Mouse (Mus musculus) midbrain, embryonic 13.5 days (tissue): ENCODE results near the gene Frmpd3. TPM values are rescaled to one million over a fixed set of nuclear protein-coding genes. Genes with fewer than 3 reads are reported as not detected.

Source experiments
- ATAC-seq: fragments of 200-750 bp; cut with Nextera tagmentation; 2 replicates; pipeline ENCODE4 v1.8.0; 2017; ENCODE audit warnings: mild to moderate bottlenecking, moderate TSS enrichment, moderate library complexity
- H3K27ac ChIP-seq: fragments of 300-500 bp; sonication (generic); 2 replicates; pipeline ENCODE4 v1.5.1; 2015; ENCODE audit warnings: inconsistent platforms, mild to moderate bottlenecking, moderate library complexity
- H3K27me3 ChIP-seq: fragments of 300-500 bp; sonication (generic); 2 replicates; pipeline ENCODE4 v1.6.1; 2015; ENCODE audit warnings: mild to moderate bottlenecking, inconsistent platforms
- H3K36me3 ChIP-seq: fragments of 300-500 bp; sonication (generic); 2 replicates; pipeline ENCODE4 v1.6.1; 2015; ENCODE audit warnings: mild to moderate bottlenecking, inconsistent platforms
- H3K4me1 ChIP-seq: fragments of 300-500 bp; sonication (generic); replicated peaks from 2 replicates; pipeline ENCODE4 v1.6.1; 2015; ENCODE audit warnings: inconsistent platforms
- H3K4me2 ChIP-seq: fragments of 300-500 bp; sonication (generic); replicated peaks from 2 replicates; pipeline ENCODE4 v1.6.1; 2015; ENCODE audit warnings: moderate library complexity, mild to moderate bottlenecking, inconsistent platforms
- H3K4me3 ChIP-seq: fragments of 300-500 bp; sonication (generic); replicated peaks from 2 replicates; pipeline ENCODE4 v1.5.1; 2015; ENCODE audit warnings: mild to moderate bottlenecking, inconsistent platforms
- H3K9ac ChIP-seq: fragments of 300-500 bp; sonication (generic); replicated peaks from 2 replicates; pipeline ENCODE4 v1.6.1; 2015; ENCODE audit warnings: mild to moderate bottlenecking, inconsistent platforms
- H3K9me3 ChIP-seq: fragments of 300-500 bp; sonication (generic); 2 replicates; pipeline ENCODE4 v1.6.1; 2016; ENCODE audit warnings: mild to moderate bottlenecking, inconsistent platforms
- WGBS: fragments of 180-500 bp; shearing (Covaris S2); methylation state at CpG from one replicate; pipeline ENCODE4 v1.1.7; 2015; 5-methylcytosine and 5-hydroxymethylcytosine counted together
- microRNA counts: library from miRNA; unstranded; fragments of <30 nt; microRNA quantifications from one replicate; lab custom pipeline; 2016
- microRNA-seq: library from miRNA; unstranded; fragments of <30 nt; microRNA quantifications from one replicate; pipeline ENCODE4, GENCODE M21; 2016
- polyA plus RNA-seq: library from polyadenylated mRNA; unstranded; fragments of >200 nt; fragmentation: Nextera tagmentation; extraction: Ambion mirVana; gene quantifications from 2 replicates; pipeline ENCODE4 v1.2.1, GENCODE M21; 2015

The Frmpd3 gene
- polyA plus RNA-seq, 1 experiment from 2014 or later = 2.8 TPM

- H3K9ac ChIP-seq = peak overlapping the region; percentile 65
- ATAC-seq = peak; percentile 78
- 31% methylated on average over 39 of the region's 39 CpGs for WGBS
- no peaks in the 10 kb centered on the region for H3K9me3 ChIP-seq
- no peaks in the 10 kb centered on the region for H3K36me3 ChIP-seq
- 0 out of 2 replicates have a peak, but pooled peaks cover 9% of the 10 kb centered on the region for H3K4me1 ChIP-seq
- peak overlapping the region; percentile 57 for H3K4me2 ChIP-seq
- peak overlapping the region; percentile 25; the same call in 1 of the 2 replicates for H3K27ac ChIP-seq
- peak overlapping the region; percentile 55 for H3K4me3 ChIP-seq
- peaks cover 17% of the 10 kb centered on the region; the same call in 1 of the 2 replicates for H3K27me3 ChIP-seq
Measured at GRCm38 (mm10) chrX:140456751-140457491, 114.9 kb downstream of the Frmpd3 start.

GRCm38 (mm10) chrX:140457502-140457901 is 115.4 kb downstream of the Frmpd3 start:
- no peaks in the 10 kb centered on the region for H3K9me3 ChIP-seq
- WGBS = 22% methylated on average over 12 of the region's 12 CpGs
- H3K4me3 ChIP-seq = peak overlapping the region; percentile 55
- no peak; the same call in 1 of the 2 replicates for ATAC-seq
- 0 out of 2 replicates have a peak, but pooled peaks cover 9% of the 10 kb centered on the region for H3K4me1 ChIP-seq
- no peak overlapping the region for H3K27ac ChIP-seq
- H3K4me2 ChIP-seq = peak overlapping the region; percentile 57
- no peaks in the 10 kb centered on the region for H3K36me3 ChIP-seq
- H3K9ac ChIP-seq = peak overlapping the region; percentile 65
- peaks cover 17% of the 10 kb centered on the region; the same call in 1 of the 2 replicates for H3K27me3 ChIP-seq

- H3K9ac ChIP-seq = no peak overlapping the region
- WGBS = 90% methylated on average over 6 of the region's 6 CpGs
- ATAC-seq = no peak
- H3K4me1 ChIP-seq = no peaks in the 10 kb centered on the region
- H3K36me3 ChIP-seq = 0 out of 2 replicates have a peak, but pooled peaks cover 5% of the 10 kb centered on the region
- H3K27ac ChIP-seq = no peak overlapping the region
- peaks cover 7% of the 10 kb centered on the region; the same call in 1 of the 2 replicates for H3K27me3 ChIP-seq
- no peak overlapping the region for H3K4me2 ChIP-seq
- H3K9me3 ChIP-seq = no peaks in the 10 kb centered on the region
- no peak overlapping the region for H3K4me3 ChIP-seq
Measured at GRCm38 (mm10) chrX:140478231-140478630, 136.2 kb downstream of the Frmpd3 start.

GRCm38 (mm10) chrX:140479171-140479570 is 137.1 kb downstream of the Frmpd3 start:
- H3K27me3 ChIP-seq = peaks cover 11% of the 10 kb centered on the region; the same call in 1 of the 2 replicates
- no peak for ATAC-seq
- H3K4me1 ChIP-seq = no peaks in the 10 kb centered on the region
- no peak overlapping the region for H3K9ac ChIP-seq
- H3K4me2 ChIP-seq = no peak overlapping the region
- 0 out of 2 replicates have a peak, but pooled peaks cover 5% of the 10 kb centered on the region for H3K36me3 ChIP-seq
- H3K27ac ChIP-seq = no peak overlapping the region
- no peak overlapping the region for H3K4me3 ChIP-seq
- WGBS = 61% methylated on average over 4 of the region's 5 CpGs
- no peaks in the 10 kb centered on the region for H3K9me3 ChIP-seq

MicroRNA genes within 50 kb of the gene (microRNA counts, 519-probe panel; counts per million panel counts)
- microRNA mmu-miR-3475 (lab: Ali Mortazavi, UCI) = 608 counts per million, percentile 56 among the panel's probes with 10 or more counts

Small RNAs within 50 kb of the gene (microRNA-seq; reads per million reads assigned to microRNA genes)
- gene Mir3475 = 79.2 reads per million, percentile 51 among the genes with 10 or more reads in this experiment

Other genes with a start within 250 kb of the Frmpd3 start
- 64.2 and 66.4 TPM in 2 replicates for gene Prps1, start 114.3 kb downstream of the Frmpd3 start, polyA plus RNA-seq